Mouse (Mus musculus): ENCODE results near the gene Dll4.
A peak's percentile ranks its signal among the peaks of the same experiment; 100 is the strongest.

Dll4 gene

GRCm38 (mm10) chr2:119325568-119326143 is at the start of gene Dll4:
TSS of gene Dll4 (plus strand) at chr2:119325784.
- DNase-seq: peak; percentile 90

GRCm38 (mm10) chr2:119276926-119277325 is 48.7 kb upstream of the Dll4 start:
- no peak for DNase-seq

DNA sequence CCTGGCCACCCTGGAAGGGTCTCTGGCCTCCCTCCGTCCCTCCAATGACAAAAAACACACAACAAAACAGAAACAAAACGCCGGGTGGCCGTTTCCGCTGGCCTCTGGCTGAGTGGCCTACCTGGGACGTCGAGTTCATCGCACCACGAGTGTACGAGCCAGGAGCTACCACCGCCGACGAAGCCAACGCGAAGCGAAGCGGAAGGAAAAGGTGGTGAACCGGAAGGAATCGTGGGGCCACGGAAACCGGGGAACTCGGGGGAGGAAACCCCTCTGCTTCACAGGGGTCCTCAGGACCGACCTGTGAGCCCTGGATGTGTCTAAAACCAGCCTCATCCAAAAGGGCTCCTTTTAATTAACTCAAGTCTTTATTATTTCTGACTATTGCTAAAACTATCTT is 47.8 kb upstream of the Dll4 start:
- DNase-seq: no peak

DNA sequence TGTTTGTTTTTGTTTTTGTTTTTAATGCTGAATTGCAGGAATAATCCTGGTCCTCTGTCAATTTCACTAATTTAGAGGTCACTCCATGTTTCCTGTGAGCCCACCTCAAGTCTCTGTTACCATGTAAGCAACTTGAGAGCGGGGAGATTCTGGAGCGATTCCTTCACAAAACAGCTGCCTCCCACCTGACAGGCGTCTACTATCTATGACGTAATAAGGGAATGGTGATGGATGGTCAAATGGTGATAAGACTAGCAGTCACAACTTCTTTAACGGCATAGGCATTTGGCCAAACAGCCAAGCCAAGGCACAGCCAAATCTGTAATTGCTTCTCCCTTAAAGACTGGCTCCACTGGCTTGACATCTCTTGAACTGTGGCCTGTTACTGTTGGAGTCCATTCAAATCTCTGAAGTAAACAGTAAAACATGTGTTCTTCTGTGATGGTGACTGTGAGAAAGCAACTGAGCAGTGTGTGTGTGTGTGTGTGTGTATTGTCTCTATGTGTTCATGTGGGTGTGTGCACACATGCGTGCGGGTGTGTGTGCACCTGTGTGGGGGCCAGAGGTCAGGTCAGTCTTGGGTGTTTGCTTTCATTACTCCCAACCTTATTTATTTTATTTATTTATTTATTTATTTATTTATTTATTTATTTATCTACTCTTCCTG is 43.6 kb upstream of the Dll4 start:
- DNase-seq: no peak

DNA sequence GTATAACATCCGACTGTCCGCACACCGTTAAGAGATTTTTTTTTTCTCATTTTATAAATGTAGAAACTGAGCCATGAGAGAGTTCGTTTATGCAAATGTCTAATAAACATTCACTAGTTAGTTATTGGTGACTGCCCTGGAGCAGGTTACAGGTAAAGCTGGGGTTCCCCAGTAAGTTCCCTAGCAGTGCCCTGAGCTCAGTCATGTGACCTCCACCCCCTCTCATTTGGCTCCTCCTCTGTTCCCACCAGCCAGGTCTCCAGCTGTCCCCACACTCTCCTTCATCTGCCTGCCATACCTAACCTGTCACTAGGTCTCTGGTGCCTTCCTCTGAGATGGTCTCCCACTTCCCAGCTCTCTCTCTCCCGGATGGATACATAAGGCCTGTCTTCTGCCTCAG is 38.2 kb upstream of the Dll4 start:
- no peak for DNase-seq

- peak; percentile 98 for DNase-seq
These were observed 37.2 kb upstream of the Dll4 start, which contains the start of gene Vps18 for GRCm38 (mm10) chr2:119288270-119288882. TSS of gene Vps18 (plus strand) at chr2:119288740.

DNA sequence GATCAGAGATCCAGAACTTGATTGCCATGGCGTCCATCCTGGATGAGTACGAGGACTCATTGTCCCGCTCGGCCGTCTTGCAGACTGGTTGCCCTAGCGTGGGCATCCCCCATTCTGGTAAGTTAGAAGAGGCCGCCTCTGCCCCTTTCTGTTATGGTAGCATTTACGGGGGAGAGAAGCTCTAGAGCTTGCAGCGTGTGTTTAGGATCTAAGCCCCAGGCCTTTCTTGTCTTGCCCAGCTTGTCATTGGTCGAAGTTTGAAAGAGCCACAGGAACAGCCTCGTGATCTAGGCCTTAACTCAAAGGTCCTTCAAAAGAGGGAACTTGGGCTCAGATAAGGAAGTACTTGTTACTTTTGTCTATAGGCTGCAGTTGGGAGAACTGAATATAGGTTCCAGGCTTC is 36.6 kb upstream of the Dll4 start:
- no peak for DNase-seq

- no peak for DNase-seq
These were observed 33.3 kb upstream of the Dll4 start for GRCm38 (mm10) chr2:119292281-119292680.

DNA sequence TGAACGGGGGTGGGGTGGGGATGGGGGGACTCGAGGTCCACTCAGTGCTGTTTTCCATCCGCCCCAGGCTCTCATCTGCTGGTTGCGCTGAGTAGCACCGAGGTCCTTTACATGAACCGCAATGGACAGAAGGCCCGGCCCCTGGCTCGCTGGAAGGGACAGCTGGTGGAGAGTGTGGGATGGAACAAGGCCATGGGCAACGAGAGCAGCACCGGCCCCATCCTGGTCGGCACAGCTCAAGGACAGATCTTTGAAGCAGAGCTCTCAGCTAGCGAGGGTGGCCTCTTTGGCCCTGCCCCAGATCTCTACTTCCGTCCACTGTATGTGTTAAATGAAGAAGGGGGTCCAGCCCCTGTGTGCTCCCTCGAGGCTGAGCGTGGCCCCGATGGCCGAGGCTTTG is 32.7 kb upstream of the Dll4 start:
- no peak for DNase-seq

- no peak for DNase-seq
These were observed 32.3 kb upstream of the Dll4 start for GRCm38 (mm10) chr2:119293311-119293710.

GRCm38 (mm10) chr2:119293776-119294390 is 31.7 kb upstream of the Dll4 start:
- no peak for DNase-seq

DNA sequence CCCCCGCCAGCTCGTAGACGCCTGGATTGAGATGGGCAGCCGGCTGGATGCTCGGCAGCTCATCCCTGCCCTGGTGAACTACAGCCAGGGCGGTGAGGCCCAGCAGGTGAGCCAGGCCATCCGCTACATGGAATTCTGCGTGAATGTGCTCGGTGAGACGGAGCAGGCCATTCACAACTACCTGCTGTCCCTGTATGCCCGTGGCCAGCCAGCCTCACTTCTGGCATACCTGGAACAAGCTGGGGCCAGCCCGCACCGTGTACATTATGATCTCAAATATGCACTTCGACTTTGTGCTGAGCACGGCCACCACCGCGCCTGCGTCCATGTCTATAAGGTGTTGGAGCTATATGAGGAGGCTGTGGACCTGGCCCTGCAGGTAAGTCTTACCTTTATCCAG is 31.2 kb upstream of the Dll4 start:
- no peak for DNase-seq

- no peak for DNase-seq
These were observed 28.8 kb upstream of the Dll4 start for GRCm38 (mm10) chr2:119296756-119297155.

- no peak for DNase-seq
These were observed 28.1 kb upstream of the Dll4 start for GRCm38 (mm10) chr2:119297506-119297905.

DNA sequence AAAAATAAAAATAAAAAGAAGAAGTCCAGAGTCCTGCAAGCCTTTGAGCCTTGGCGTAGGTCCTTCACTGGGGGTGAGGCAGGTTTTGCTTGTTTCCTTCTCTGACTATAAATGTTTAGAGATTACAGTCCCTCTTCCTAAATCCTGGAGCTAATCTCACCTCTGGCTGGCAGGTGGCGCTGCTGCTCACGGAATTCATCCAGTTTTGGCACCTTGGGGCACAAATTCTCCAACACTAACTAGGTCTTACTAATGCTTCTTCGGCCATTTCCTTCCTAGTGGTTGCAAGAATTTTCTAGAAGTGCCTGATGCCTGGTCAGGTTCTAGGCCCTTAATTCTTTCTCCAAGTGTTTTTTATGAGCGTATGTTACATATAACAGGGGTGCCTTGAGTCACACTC is 27.3 kb upstream of the Dll4 start:
- peak; percentile 85 for DNase-seq

GRCm38 (mm10) chr2:119298839-119299238 is 26.7 kb upstream of the Dll4 start:
- no peak for DNase-seq

GRCm38 (mm10) chr2:119299981-119300818 is 25.4 kb upstream of the Dll4 start:
- DNase-seq: peak; percentile 96

DNA sequence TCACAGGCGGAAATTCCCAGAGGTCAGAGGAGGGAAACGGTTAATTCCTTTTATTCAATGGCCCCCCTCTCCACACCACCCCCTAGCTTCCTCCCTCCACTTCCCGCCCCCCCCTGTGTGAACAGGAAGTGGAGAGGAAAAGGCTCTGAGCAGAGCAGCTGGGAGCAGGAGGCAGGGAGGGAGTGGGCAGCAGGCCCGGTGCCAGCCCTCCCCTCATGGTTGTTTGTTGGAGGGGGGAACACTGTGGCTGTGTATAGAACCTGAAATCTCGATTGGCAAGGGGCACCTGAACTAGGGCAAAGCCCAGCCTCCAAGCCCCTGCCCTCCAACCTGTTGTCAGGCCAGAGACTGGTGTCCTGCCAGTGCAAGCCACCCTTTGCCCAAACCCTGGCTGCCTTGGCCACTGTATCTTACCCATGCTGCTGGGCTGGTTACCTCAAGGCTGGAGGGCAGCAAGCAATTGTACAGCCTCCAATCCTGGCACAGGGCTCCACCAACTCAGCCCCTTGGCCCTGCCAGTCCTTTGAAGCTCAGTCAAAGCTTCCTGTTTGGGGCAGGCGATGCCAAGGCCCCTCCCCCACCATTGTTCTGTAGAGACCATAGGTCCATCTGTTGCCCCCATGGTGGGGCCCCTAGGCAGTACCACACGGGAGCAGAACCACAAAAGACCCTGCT is 24.6 kb upstream of the Dll4 start:
- peak; percentile 87 for DNase-seq

GRCm38 (mm10) chr2:119302876-119303275 is 22.7 kb upstream of the Dll4 start:
- DNase-seq: no peak

DNA sequence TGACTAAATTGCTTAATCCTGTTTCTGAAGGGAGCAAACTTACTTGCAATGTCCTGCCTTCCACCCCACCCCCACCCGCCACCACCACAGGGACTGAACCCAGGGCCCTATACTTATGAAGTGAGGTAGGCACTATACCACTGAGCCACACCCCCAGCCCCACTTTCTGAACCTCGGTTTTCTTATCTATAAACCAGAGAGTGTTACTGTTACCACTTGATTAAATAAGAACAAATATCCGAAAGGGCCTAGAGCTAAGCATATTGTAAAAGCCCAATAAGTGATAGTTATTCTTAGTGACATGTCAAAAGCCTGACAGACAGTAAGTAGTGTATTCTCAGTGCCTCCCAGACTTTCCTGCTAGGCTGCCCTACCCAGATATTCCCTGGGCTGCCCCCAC is 21.2 kb upstream of the Dll4 start:
- no peak for DNase-seq

DNA sequence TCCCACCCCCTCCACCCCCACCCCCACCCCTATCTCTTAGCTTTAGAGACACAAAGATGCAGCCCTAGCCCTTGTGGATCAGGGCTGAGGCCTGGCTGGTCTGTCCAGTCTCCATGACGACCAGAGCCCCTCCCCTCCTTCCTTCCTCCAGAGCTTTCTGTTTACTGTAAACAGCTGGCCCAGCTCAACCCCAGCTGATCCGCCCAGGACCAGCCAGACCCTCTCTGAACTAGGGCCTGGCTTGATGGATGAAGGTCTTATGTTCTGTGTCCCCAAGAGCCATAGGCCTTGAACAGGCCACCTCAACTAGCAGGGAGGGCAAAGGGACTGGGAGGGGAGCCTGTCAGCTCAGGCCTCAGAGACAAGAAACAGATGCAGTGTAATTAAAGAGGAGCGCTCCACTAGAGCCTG is 20.8 kb upstream of the Dll4 start:
- peak; percentile 92 for DNase-seq

DNA sequence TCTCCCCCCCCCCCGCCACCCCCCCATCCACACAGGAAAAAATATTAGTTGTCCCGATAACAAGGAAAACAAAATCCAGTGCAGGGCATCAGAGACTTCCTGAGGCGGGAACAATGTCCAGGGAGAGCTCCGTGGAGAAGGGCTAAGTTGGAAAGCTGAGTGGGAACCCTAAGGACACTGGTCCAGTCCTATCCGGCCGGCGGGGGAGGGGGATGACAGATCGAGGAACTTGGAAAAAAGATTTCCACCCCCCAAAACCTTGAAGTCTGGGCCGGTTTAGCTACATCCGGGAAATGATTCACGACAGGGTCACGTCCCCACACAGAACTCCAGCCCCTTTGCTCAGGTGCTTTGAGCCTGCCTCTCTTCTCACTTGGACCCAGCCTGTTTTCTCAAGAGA is 14.0 kb upstream of the Dll4 start:
- peak; percentile 63 for DNase-seq

Data from lung, postnatal 10 days (tissue).